Mouse (Mus musculus): ENCODE results near the gene Syngr1. TPM values are rescaled to one million over a fixed set of nuclear protein-coding genes. Genes with fewer than 3 reads are reported as not detected.

Syngr1 gene
- total RNA-seq, 1 experiment from 2014 or later, result 28.5 TPM

Small RNA genes within 50 kb of the gene (microRNA-seq; reads per million reads assigned to microRNA genes)
- gene Snord43, result 254 to 295 reads per million in 2 experiments

Other genes starting within 250 kb of the Syngr1 start
- gene Apobec3, start 199.7 kb upstream of the Syngr1 start, total RNA-seq (2021), result 19.8 and 38.2 TPM in 2 replicates
- gene Cbx7, start 120.2 kb upstream of the Syngr1 start, total RNA-seq (2021), result 7.2 and 12.8 TPM in 2 replicates
- gene Pdgfb, start 76.4 kb upstream of the Syngr1 start, total RNA-seq (2021), result 43.0 and 49.3 TPM in 2 replicates
- gene Rpl3, start 534 bp downstream of the Syngr1 start, total RNA-seq (2021), result 594 and 691 TPM in 2 replicates
- gene Tab1, start 41.8 kb downstream of the Syngr1 start, total RNA-seq (2021), result 14.6 and 23.0 TPM in 2 replicates
- gene Mgat3, start 82.4 kb downstream of the Syngr1 start, total RNA-seq (2021), result 6.6 and 7.6 TPM in 2 replicates
- gene Mief1, start 142.7 kb downstream of the Syngr1 start, total RNA-seq (2021), result 42.3 and 48.6 TPM in 2 replicates
- gene AC140267.1, start 144.5 kb downstream of the Syngr1 start, total RNA-seq (2021), result 7.2 and 15.4 TPM in 2 replicates
- gene Atf4, start 163.8 kb downstream of the Syngr1 start, total RNA-seq (2021), result 195 TPM in 2 replicates
- gene Rps19bp1, start 173.0 kb downstream of the Syngr1 start, total RNA-seq (2021), result 34.7 and 35.1 TPM in 2 replicates
- 0.63 and 0.83 TPM in 2 replicates for gene Cacna1i, start 195.9 kb downstream of the Syngr1 start, total RNA-seq (2021)

Data from adrenal gland, postnatal 14 days (tissue).